Mouse (Mus musculus) heart, adult 2 months (tissue): Measurements from ENCODE around the gene Hgd.

Source experiments
- CTCF ChIP-seq: fragments of 200-600 bp; IDR thresholded peaks from 2 replicates; pipeline ENCODE4 v1.8.1; 2022; ENCODE audit warnings: antibody characterized with exemption, mild to moderate bottlenecking, moderate library complexity
- POLR2A ChIP-seq: fragments of 200-500 bp; IDR thresholded peaks from 2 replicates; pipeline ENCODE4 v1.6.1; 2011; ENCODE audit warnings: mild to moderate bottlenecking, low read depth, low read length, control low read depth; ENCODE audit not compliant: insufficient read depth

GRCm38 (mm10) chr16:37615429-37615828 is 35.5 kb downstream of the Hgd start:
- TF ChIP-seq POLR2A (no peak), CTCF (no peak)
